Mouse (Mus musculus): ENCODE results near the gene Trim59. TPM values are rescaled to one million over a fixed set of nuclear protein-coding genes. Genes with fewer than 3 reads are reported as not detected.

The Trim59 gene
- polyA plus RNA-seq, 1 experiment, result 1.7 TPM

DNA sequence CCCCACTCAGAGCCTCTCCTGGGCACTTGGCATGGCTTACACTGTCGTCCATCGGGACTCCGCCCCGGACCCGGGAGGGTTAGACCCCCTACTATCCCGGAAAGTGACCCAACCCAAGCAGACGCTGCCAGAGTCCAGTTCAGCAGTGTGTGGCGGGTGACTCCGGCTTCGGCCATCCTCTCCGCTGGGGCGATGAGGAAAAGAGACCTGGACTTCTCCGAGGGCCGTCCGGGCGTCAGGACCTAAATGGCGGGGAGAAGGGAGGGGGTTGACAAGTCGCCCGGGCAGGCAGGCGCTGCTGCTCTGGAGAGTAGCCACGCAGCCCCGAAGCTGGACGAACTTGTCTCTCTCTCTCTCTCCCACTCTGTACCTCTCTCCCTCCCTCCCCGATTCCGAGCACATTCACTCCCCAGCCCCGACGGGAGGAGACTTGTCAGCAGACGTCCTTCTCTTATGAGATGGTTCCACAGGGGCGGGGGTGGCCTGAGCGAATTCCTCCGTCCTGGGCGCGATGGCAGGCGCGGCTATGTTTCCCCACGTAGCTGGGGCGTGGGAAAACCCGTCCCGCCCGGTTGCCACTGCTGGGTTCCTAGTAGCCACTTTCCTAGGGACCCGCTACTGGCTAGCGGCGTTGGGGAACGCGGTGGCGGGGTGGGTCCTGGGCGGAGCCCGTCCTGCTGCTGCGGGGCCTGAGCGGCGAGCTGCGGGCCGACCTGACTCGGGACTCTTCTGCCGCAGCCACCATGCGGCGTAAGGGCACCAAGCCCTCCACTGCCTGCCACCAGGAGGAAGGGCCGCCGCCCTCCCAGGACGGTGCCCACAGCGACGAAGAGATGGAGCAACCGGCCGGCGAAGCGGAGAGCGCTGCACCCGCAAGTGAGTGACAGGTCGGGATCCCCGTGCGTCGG, 39.0 kb downstream of the Trim59 start:
- Histone ChIP-seq H3K27ac (ENCODE audit: insufficient read depth, low read depth, low read length) (peak overlapping the region; percentile 69), H3K27me3 (ENCODE audit: control insufficient read depth, insufficient read depth, low read length) (no peaks in the 10 kb centered on the region), H3K4me3 (ENCODE audit: low read depth, low read length) (peak overlapping the region; percentile 80), H3K36me3 (ENCODE audit: control insufficient read depth, insufficient read depth, low read length) (no peaks in the 10 kb centered on the region), H3K4me1 (ENCODE audit: control insufficient read depth, insufficient read depth, insufficient read length, low read length) (no peaks in the 10 kb centered on the region)
- under 1% methylated on average over 72 of the region's 72 CpGs for WGBS
- TF ChIP-seq CTCF (IDR thresholded peaks at IDR 0.05; ENCODE audit: extremely low read depth, insufficient read length, insufficient replicate concordance, low read depth, low read length) (no peak), POLR2A (IDR thresholded peaks at IDR 0.05; ENCODE audit: low read depth, low read length) (0 out of 2 replicates have a peak, but pooled peaks have one; percentile 30)

DNA sequence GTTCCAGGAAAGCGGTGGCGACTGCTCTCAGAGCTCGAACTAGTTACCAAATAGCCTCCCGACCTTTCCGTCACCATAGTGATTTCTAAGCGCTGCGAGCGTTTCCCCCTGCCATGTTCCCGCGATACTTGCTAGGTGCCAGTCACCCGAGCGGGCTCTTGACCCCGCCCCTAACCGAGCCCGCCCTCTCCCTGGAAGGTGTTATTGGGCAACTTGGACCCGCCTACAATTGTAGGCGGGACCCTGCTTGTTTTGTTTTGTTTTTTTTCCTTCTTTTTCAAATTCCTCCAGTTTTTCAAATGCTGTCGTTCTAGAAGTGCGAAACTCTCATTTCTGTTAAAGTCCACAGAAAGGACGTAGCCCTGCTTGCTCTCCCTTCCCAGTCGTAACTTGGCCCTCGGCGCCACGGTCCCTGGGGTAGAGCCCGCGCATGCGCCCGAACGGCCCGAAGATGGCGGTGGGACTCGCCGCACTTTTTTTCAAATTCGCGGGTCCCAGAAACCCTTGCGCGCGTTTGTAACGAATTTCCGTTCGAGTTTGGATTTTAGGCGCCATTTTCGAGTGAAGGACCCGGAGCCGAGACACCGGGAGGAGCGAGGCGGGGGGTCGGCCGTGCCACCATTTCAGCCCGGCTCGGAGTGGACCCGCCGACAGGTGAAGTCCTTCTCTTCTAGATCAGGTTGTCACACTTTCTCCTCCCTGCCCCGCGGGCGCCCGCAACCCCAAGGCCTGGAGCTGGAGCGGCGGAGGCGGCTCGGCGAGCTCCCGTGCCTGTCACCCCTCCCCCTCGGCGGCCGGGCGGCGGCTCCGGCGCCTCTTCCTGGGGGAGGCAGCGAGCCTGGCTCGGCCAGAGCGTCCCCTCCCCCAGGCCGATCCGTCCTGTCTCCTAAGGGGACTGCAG, 39.9 kb downstream of the Trim59 start, which contains the start of the genes Ift80 and Smc4:
Gene Ift80, minus strand, starts transcription at position 134 of the 901 bp plus-strand sequence.
Gene Smc4, plus strand, starts transcription at position 302 of the 901 bp plus-strand sequence.
- Histone ChIP-seq H3K27me3 (ENCODE audit: control insufficient read depth, insufficient read depth, low read length) (no peaks in the 10 kb centered on the region), H3K4me3 (ENCODE audit: low read depth, low read length) (peak within 1 kb of the TSS; percentile 80), H3K27ac (ENCODE audit: insufficient read depth, low read depth, low read length) (peak within 1 kb of the TSS; percentile 91), H3K4me1 (ENCODE audit: control insufficient read depth, insufficient read depth, insufficient read length, low read length) (no peaks in the 10 kb centered on the region), H3K36me3 (ENCODE audit: control insufficient read depth, insufficient read depth, low read length) (no peaks in the 10 kb centered on the region)
- TF ChIP-seq POLR2A (IDR thresholded peaks at IDR 0.05; ENCODE audit: low read depth, low read length) (peak; percentile 62), CTCF (IDR thresholded peaks at IDR 0.05; ENCODE audit: extremely low read depth, insufficient read length, insufficient replicate concordance, low read depth, low read length) (no peak)
- under 1% methylated on average over 76 of the region's 76 CpGs for WGBS

GRCm38 (mm10) chr3:69004055-69004436, 40.5 kb downstream of the Trim59 start:
- peak overlapping the region; percentile 44; the same call in 1 of the 2 replicates for H3K27ac ChIP-seq (ENCODE audit: insufficient read depth, low read depth, low read length)
- no peaks in the 10 kb centered on the region for H3K27me3 ChIP-seq (ENCODE audit: control insufficient read depth, insufficient read depth, low read length)
- under 1% methylated on average over 7 of the region's 7 CpGs for WGBS
- peak overlapping the region; percentile 80 for H3K4me3 ChIP-seq (ENCODE audit: low read depth, low read length)
- H3K36me3 ChIP-seq (ENCODE audit: control insufficient read depth, insufficient read depth, low read length), result no peaks in the 10 kb centered on the region
- H3K4me1 ChIP-seq (ENCODE audit: control insufficient read depth, insufficient read depth, insufficient read length, low read length), result no peaks in the 10 kb centered on the region
- TF ChIP-seq CTCF (IDR thresholded peaks at IDR 0.05; ENCODE audit: extremely low read depth, insufficient read length, insufficient replicate concordance, low read depth, low read length) (no peak), POLR2A (IDR thresholded peaks at IDR 0.05; ENCODE audit: low read depth, low read length) (no peak)

GRCm38 (mm10) chr3:69002781-69003180, 41.8 kb downstream of the Trim59 start:
- Histone ChIP-seq H3K27ac (ENCODE audit: insufficient read depth, low read depth, low read length) (no peak overlapping the region), H3K27me3 (ENCODE audit: control insufficient read depth, insufficient read depth, low read length) (no peaks in the 10 kb centered on the region), H3K36me3 (ENCODE audit: control insufficient read depth, insufficient read depth, low read length) (no peaks in the 10 kb centered on the region), H3K4me1 (ENCODE audit: control insufficient read depth, insufficient read depth, insufficient read length, low read length) (no peaks in the 10 kb centered on the region), H3K4me3 (ENCODE audit: low read depth, low read length) (no peak overlapping the region)
- WGBS, result 90% methylated on average over 4 of the region's 4 CpGs
- TF ChIP-seq CTCF (IDR thresholded peaks at IDR 0.05; ENCODE audit: extremely low read depth, insufficient read length, insufficient replicate concordance, low read depth, low read length) (no peak), POLR2A (IDR thresholded peaks at IDR 0.05; ENCODE audit: low read depth, low read length) (no peak)

- WGBS, result 80% methylated on average over 2 of the region's 2 CpGs
- Histone ChIP-seq H3K4me3 (ENCODE audit: low read depth, low read length) (no peak overlapping the region), H3K27me3 (ENCODE audit: control insufficient read depth, insufficient read depth, low read length) (no peaks in the 10 kb centered on the region), H3K4me1 (ENCODE audit: control insufficient read depth, insufficient read depth, insufficient read length, low read length) (no peaks in the 10 kb centered on the region), H3K36me3 (ENCODE audit: control insufficient read depth, insufficient read depth, low read length) (no peaks in the 10 kb centered on the region), H3K27ac (ENCODE audit: insufficient read depth, low read depth, low read length) (no peak overlapping the region)
- no peak for TF ChIP-seq CTCF (IDR thresholded peaks at IDR 0.05; ENCODE audit: extremely low read depth, insufficient read length, insufficient replicate concordance, low read depth, low read length)
- TF ChIP-seq POLR2A (IDR thresholded peaks at IDR 0.05; ENCODE audit: low read depth, low read length), result no peak
Measured at GRCm38 (mm10) chr3:68986550-68986949, 58.0 kb downstream of the Trim59 start.

Other genes with a start within 250 kb of the Trim59 start
- gene 1110032F04Rik, start 175.2 kb downstream of the Trim59 start, polyA plus RNA-seq (2012; rRNA removed), result 0.39 and 1.7 TPM in 2 replicates
- gene Ift80, start 40.2 kb downstream of the Trim59 start, polyA plus RNA-seq (2012; rRNA removed), result 0.20 and 0.22 TPM in 2 replicates
- gene Smc4, start 40.0 kb downstream of the Trim59 start, polyA plus RNA-seq (2012; rRNA removed), result 1.7 and 6.4 TPM in 2 replicates
- gene Kpna4, start 82.4 kb upstream of the Trim59 start, polyA plus RNA-seq (2012; rRNA removed), result 2.0 and 4.6 TPM in 2 replicates
- gene Arl14, start 177.7 kb upstream of the Trim59 start, polyA plus RNA-seq (2012; rRNA removed), result 3.1 and 4.5 TPM in 2 replicates